Mouse (Mus musculus): Measurements from ENCODE around the gene Ttpal.

Gene Ttpal

GRCm38 (mm10) chr2:163592084-163592483 is 10.0 kb upstream of the Ttpal start:
- DNase-seq (ENCODE audit: low read depth, low spot score) = no peak

- DNase-seq (ENCODE audit: low read depth, low spot score) = no peak
Measured at GRCm38 (mm10) chr2:163593636-163594282, 8.4 kb upstream of the Ttpal start.

- DNase-seq (ENCODE audit: low read depth, low spot score) = no peak
Measured at GRCm38 (mm10) chr2:163595119-163595518, 7.0 kb upstream of the Ttpal start.

- no peak for DNase-seq (ENCODE audit: low read depth, low spot score)
Measured at GRCm38 (mm10) chr2:163596057-163596872, 5.8 kb upstream of the Ttpal start.

- no peak for DNase-seq (ENCODE audit: low read depth, low spot score)
Measured at GRCm38 (mm10) chr2:163596873-163597155, 5.3 kb upstream of the Ttpal start.

DNA sequence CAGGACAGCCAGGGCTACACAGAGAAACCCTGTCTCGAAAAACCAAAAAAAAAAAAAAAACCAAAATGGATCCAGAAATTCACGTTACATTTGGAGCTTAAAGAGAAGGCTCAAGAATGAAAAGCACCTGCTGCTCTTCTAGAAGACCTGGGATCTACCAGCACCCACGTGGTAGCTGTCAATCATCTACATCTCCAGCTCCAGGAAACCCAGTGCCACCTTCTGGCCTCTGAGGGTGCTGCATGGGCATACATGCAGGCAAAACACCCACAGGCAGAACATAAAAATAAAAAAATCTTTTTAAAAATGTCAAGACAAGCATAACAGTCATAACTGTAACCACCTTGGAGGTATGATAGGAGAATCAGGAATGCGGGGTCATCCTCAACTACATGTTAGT is 4.5 kb upstream of the Ttpal start:
- DNase-seq (ENCODE audit: low read depth, low spot score) = no peak

DNA sequence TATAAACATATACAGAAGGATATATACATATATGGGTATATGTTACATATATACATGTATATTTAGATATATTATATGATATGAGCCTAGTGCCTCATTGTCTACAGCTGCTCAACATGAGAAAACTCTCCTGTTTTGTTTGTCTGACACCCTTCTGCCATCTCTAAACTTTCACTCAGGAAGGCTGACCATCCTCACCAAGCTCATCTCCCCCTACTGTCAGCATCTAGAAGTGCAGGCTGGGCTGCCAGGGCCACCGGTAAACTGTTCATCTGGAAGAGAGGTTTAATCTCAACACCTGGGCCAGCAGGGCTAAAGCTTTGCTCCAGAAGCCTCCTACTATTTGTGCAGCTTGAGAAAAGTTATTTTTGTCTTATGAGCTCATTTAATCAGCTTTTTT is 2.9 kb upstream of the Ttpal start:
- no peak for DNase-seq (ENCODE audit: low read depth, low spot score)

DNA sequence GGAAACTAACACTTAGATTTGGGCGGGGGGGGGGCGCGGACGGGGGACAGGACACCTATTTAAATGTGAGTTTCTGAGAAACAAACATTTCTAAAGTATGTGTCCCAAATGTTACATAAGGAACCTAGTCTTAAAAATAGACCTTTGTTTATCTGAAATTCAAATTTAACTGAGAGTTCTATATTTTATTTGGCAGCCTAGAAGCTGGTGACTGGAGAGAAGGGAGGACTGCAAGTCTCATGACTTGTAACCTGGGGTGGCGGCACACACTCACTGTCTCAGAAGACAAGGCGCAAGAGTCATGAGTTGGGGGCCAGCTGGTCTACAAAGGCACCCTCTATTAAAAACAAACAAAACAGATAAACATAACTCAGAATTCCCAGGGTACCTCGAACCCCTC is 1.0 kb upstream of the Ttpal start:
- no peak for DNase-seq (ENCODE audit: low read depth, low spot score)

DNA sequence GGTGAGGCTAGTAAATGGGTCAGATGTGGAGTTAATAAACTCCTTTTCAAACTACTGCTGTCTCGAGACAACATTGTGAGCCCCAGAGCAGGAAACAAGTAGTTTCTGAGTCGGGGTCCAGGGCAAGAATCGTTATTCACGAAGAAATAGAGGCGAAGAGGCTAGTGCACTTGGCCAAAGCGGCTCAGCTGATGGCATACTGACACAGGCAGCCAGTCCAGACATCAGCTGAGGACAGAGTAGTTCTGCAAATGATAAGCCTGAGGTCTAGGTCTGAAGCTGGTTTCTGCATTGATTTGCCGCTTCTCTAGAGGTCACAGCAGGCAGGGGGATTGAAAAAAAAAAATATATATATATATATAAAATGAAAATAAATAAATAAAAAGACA is 408 bp upstream of the Ttpal start:
- no peak for DNase-seq (ENCODE audit: low read depth, low spot score)

GRCm38 (mm10) chr2:163606161-163606560 is 4.0 kb downstream of the Ttpal start:
- no peak for DNase-seq (ENCODE audit: low read depth, low spot score)

DNA sequence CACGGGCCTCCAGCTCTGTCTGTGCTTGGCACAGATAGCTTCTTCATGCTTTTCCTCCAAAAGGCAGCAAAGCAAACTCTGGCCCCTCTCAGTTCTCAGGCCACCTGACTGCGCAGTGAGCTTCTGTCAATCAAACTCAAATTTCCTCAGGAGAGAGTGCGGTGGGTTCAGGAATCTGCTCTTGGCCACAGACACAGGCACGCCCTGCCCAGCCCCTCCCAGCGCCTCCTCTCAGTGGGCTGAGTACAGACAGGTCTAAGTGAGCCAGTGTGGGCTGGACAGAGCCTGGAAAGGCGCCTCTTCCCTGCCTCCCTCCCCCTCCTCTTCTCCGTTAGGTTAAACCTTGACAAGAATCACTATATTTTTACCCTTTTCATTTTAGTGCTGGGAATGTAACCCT is 5.9 kb downstream of the Ttpal start:
- DNase-seq (ENCODE audit: low read depth, low spot score) = no peak

- DNase-seq (ENCODE audit: low read depth, low spot score) = no peak
Measured at GRCm38 (mm10) chr2:163609281-163609975, 7.3 kb downstream of the Ttpal start.

- DNase-seq (ENCODE audit: low read depth, low spot score) = no peak
Measured at GRCm38 (mm10) chr2:163611176-163611575, 9.1 kb downstream of the Ttpal start.

DNA sequence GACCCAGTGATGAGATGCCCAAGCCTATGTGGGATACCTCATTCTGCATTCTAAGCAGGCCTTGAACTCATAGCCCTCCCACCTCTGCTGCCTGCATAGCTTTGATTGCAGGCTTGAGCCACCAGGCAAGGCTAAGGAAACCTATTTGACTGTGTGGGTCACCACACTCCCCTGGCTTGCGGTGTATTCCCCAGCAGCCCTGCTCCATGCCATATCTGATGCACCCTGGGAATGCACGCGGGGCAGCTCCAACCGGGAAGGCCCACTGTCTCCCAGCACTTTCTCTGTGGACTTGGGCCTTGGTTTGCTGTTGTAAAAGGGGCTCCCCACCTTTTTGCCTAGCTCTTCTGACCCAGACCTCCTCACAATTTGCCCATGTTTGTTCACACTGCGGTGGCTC is 11.1 kb downstream of the Ttpal start:
- no peak for DNase-seq (ENCODE audit: low read depth, low spot score)

GRCm38 (mm10) chr2:163613990-163614389 is 11.9 kb downstream of the Ttpal start:
- DNase-seq (ENCODE audit: low read depth, low spot score) = no peak

- DNase-seq (ENCODE audit: low read depth, low spot score) = no peak
Measured at GRCm38 (mm10) chr2:163615401-163615800, 13.3 kb downstream of the Ttpal start.

- no peak for DNase-seq (ENCODE audit: low read depth, low spot score)
Measured at GRCm38 (mm10) chr2:163615906-163616651, 14.0 kb downstream of the Ttpal start.

DNA sequence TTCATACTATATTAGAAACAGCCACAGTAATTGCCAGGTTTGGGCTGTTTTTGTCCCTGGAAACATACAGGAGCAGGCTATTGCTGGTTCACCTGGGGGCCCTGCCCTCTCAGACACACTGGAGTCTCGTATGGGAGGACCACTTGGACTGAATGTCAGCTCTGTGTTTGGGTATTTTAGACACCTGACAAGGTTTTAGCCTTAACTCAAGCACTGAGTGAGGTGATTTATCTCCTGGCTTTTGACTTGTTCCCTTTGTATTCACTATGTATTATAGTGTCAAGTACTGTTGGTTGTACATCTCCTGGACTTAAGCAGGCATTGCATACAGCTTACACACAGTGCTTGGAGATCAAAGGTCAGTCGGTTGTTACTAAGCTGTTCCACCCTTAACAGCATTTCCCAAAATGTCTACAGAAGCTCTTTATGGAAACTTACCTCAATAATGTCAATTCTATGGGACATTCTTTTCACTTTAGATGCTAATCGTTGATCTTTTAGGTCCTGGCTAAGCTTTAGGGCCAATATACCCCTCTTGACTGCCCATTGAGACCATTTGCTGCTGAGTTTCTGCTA is 14.6 kb downstream of the Ttpal start:
- no peak for DNase-seq (ENCODE audit: low read depth, low spot score)

GRCm38 (mm10) chr2:163617232-163617863 is 15.2 kb downstream of the Ttpal start:
- no peak for DNase-seq (ENCODE audit: low read depth, low spot score)

DNA sequence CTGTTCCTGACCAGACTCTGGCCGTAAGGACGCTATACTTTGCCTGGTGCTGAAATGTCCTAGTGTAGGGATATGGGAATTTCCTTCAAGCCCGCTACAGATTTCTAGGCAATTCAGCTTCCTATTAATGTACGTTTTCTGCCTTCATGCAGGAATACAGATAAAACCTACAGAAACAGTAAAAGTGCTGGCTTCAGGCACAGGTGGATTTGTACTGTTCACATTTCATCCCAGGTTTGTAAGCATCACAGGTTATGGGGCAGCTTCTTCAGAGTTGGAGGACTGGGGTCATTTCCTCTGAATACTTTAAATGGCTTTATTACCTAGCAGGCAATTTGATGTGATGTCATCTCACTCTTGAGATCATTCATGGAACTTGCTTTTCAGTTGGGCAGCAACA is 15.8 kb downstream of the Ttpal start:
- no peak for DNase-seq (ENCODE audit: low read depth, low spot score)

DNA sequence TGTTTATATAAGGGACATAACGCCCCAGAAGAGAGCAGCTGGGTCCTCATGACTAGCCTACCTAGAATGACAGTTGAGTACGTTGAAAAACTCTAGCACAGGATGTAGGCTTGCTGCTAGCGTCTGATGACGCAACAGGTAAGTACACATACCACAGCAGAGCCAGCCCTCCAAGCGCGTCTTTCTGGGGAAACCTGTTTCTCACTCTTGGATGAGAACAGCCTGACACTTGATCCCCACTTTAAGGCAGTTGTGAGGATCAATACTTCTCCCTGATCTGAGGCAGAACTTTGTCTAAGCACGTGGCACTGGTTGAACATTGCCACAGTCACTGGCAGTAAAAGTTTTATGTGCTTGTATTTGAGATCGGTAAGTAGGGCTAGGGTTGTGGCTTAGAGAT is 18.3 kb downstream of the Ttpal start:
- DNase-seq (ENCODE audit: low read depth, low spot score) = no peak
